Mouse (Mus musculus) monocyte, adult 5-6 weeks (primary cell): ENCODE measurements around the gene Palld. TPM values are rescaled to one million over a fixed set of nuclear protein-coding genes. Genes with fewer than 3 reads are reported as not detected.

Source experiments
- ATAC-seq: fragments of 153-309, 156-312 bp; replicated peaks from 2 replicates; pipeline ENCODE4 v1.8.0; 2017; ENCODE audit warnings: mild to moderate bottlenecking; ENCODE audit not compliant: low TSS enrichment, insufficient number of reproducible peaks, severe bottlenecking, poor library complexity, low FRiP score
- total RNA-seq: library from RNA; stranded (forward); fragments of 200-1000, 200-491, 200-594 nt; gene quantifications from 3 replicates; pipeline ENCODE4 v1.2.3, GENCODE M21; 2017

Palld gene
- total RNA-seq, 1 experiment from 2014 or later, result not detected

GRCm38 (mm10) chr8:61700932-61701681, 201.4 kb downstream of the Palld start:
- no peak for ATAC-seq

- no peak for ATAC-seq
These were observed 202.2 kb downstream of the Palld start for GRCm38 (mm10) chr8:61700298-61700697.

GRCm38 (mm10) chr8:61698959-61699358, 203.5 kb downstream of the Palld start:
- no peak for ATAC-seq

- no peak for ATAC-seq
These were observed 204.6 kb downstream of the Palld start for GRCm38 (mm10) chr8:61697728-61698385.

GRCm38 (mm10) chr8:61696846-61697455, 205.5 kb downstream of the Palld start:
- no peak for ATAC-seq

- no peak for ATAC-seq
These were observed 207.1 kb downstream of the Palld start for GRCm38 (mm10) chr8:61695416-61695815.

- ATAC-seq, result no peak
These were observed 209.6 kb downstream of the Palld start for GRCm38 (mm10) chr8:61692866-61693265.

- ATAC-seq, result no peak
These were observed 210.4 kb downstream of the Palld start for GRCm38 (mm10) chr8:61692129-61692528.

- ATAC-seq, result no peak
These were observed 211.1 kb downstream of the Palld start for GRCm38 (mm10) chr8:61691391-61691790.

GRCm38 (mm10) chr8:61687071-61687470, 215.4 kb downstream of the Palld start:
- ATAC-seq, result no peak

- no peak for ATAC-seq
These were observed 216.2 kb downstream of the Palld start for GRCm38 (mm10) chr8:61686340-61686739.

- no peak for ATAC-seq
These were observed 217.2 kb downstream of the Palld start for GRCm38 (mm10) chr8:61685280-61685679.

- ATAC-seq, result no peak
These were observed 218.1 kb downstream of the Palld start for GRCm38 (mm10) chr8:61684280-61684939.

- ATAC-seq, result no peak
These were observed 219.6 kb downstream of the Palld start for GRCm38 (mm10) chr8:61682902-61683301.

- ATAC-seq, result no peak
These were observed 221.3 kb downstream of the Palld start for GRCm38 (mm10) chr8:61681217-61681616.

GRCm38 (mm10) chr8:61677227-61677626, 225.3 kb downstream of the Palld start:
- no peak for ATAC-seq

GRCm38 (mm10) chr8:61671151-61671550, 231.3 kb downstream of the Palld start:
- no peak for ATAC-seq

- ATAC-seq, result no peak
These were observed 232.1 kb downstream of the Palld start for GRCm38 (mm10) chr8:61670376-61670775.

GRCm38 (mm10) chr8:61666919-61667318, 235.6 kb downstream of the Palld start:
- no peak for ATAC-seq
